Mouse (Mus musculus): ENCODE measurements around the gene Senp3. TPM values are rescaled to one million over a fixed set of nuclear protein-coding genes. Genes with fewer than 3 reads are reported as not detected.

Senp3 gene
- polyA plus RNA-seq, 1 experiment from 2014 or later: 81.8 TPM

- no peak overlapping the region for H3K4me3 ChIP-seq (ENCODE audit: low read depth, low read length)
- no peaks in the 10 kb centered on the region for H3K9me3 ChIP-seq (replicated peaks; ENCODE audit: control insufficient read depth, low read length)
- no peak overlapping the region for H3K4me2 ChIP-seq (ENCODE audit: low read length)
- ATAC-seq: no peak
- H3K27me3 ChIP-seq (replicated peaks; ENCODE audit: control insufficient read depth, insufficient read depth, low read length): no peaks in the 10 kb centered on the region
- peaks cover 58% of the 10 kb centered on the region for H3K36me3 ChIP-seq (ENCODE audit: control insufficient read depth, insufficient read depth, low read length)
- H3K4me1 ChIP-seq (ENCODE audit: control insufficient read depth, insufficient read depth, low read length): peaks cover 15% of the 10 kb centered on the region
- DNase-seq (ENCODE audit: low spot score): no peak
- no peak overlapping the region for H3K27ac ChIP-seq (ENCODE audit: low read depth, low read length)
- WGBS: 97% methylated on average over 2 of the region's 2 CpGs
- no peak overlapping the region for H3K9ac ChIP-seq (ENCODE audit: low read length)
These were observed 2.7 kb downstream of the Senp3 start for GRCm38 (mm10) chr11:69679144-69679543.

- H3K27ac ChIP-seq (ENCODE audit: low read depth, low read length): peak within 1 kb of the TSS; percentile 97
- peaks cover 16% of the 10 kb centered on the region for H3K4me1 ChIP-seq (ENCODE audit: control insufficient read depth, insufficient read depth, low read length)
- ATAC-seq (peak; percentile 97), DNase-seq (ENCODE audit: low spot score) (peak; percentile 100)
- H3K9me3 ChIP-seq (replicated peaks; ENCODE audit: control insufficient read depth, low read length): no peaks in the 10 kb centered on the region
- WGBS: under 1% methylated on average over 36 of the region's 36 CpGs
- no peaks in the 10 kb centered on the region for H3K27me3 ChIP-seq (replicated peaks; ENCODE audit: control insufficient read depth, insufficient read depth, low read length)
- peaks cover 78% of the 10 kb centered on the region for H3K36me3 ChIP-seq (ENCODE audit: control insufficient read depth, insufficient read depth, low read length)
- H3K4me2 ChIP-seq (ENCODE audit: low read length): peak within 1 kb of the TSS; percentile 94
- peak within 1 kb of the TSS; percentile 100 for H3K4me3 ChIP-seq (ENCODE audit: low read depth, low read length)
- H3K9ac ChIP-seq (ENCODE audit: low read length): peak within 1 kb of the TSS; percentile 100
These were observed 9.6 kb downstream of the Senp3 start, which contains the start of gene Eif4a1 for GRCm38 (mm10) chr11:69672211-69672706. TSS of gene Eif4a1 (minus strand) at chr11:69672423.

- Histone ChIP-seq H3K9me3 (replicated peaks; ENCODE audit: control insufficient read depth, low read length) (no peaks in the 10 kb centered on the region), H3K4me3 (ENCODE audit: low read depth, low read length) (peak overlapping the region; percentile 100), H3K27ac (ENCODE audit: low read depth, low read length) (peak overlapping the region; percentile 97), H3K4me2 (ENCODE audit: low read length) (peak overlapping the region; percentile 94), H3K27me3 (replicated peaks; ENCODE audit: control insufficient read depth, insufficient read depth, low read length) (no peaks in the 10 kb centered on the region), H3K9ac (ENCODE audit: low read length) (peak overlapping the region; percentile 100), H3K36me3 (ENCODE audit: control insufficient read depth, insufficient read depth, low read length) (peaks cover 77% of the 10 kb centered on the region), H3K4me1 (ENCODE audit: control insufficient read depth, insufficient read depth, low read length) (peaks cover 16% of the 10 kb centered on the region)
- DNase-seq (ENCODE audit: low spot score) (no peak), ATAC-seq (peak; percentile 10; the same call in 1 of the 2 replicates)
- under 1% methylated on average over 43 of the region's 43 CpGs for WGBS
These were observed 10.2 kb downstream of the Senp3 start for GRCm38 (mm10) chr11:69671726-69672124.

GRCm38 (mm10) chr11:69670786-69671725 is 10.8 kb downstream of the Senp3 start:
- under 1% methylated on average over 58 of the region's 61 CpGs for WGBS
- DNase-seq (ENCODE audit: low spot score) (peak; percentile 97), ATAC-seq (peak; percentile 72)
- Histone ChIP-seq H3K4me1 (ENCODE audit: control insufficient read depth, insufficient read depth, low read length) (peaks cover 16% of the 10 kb centered on the region), H3K4me3 (ENCODE audit: low read depth, low read length) (peak overlapping the region; percentile 100), H3K27ac (ENCODE audit: low read depth, low read length) (peak overlapping the region; percentile 97), H3K9me3 (replicated peaks; ENCODE audit: control insufficient read depth, low read length) (no peaks in the 10 kb centered on the region), H3K4me2 (ENCODE audit: low read length) (peak overlapping the region; percentile 94), H3K9ac (ENCODE audit: low read length) (peak overlapping the region; percentile 100), H3K27me3 (replicated peaks; ENCODE audit: control insufficient read depth, insufficient read depth, low read length) (no peaks in the 10 kb centered on the region), H3K36me3 (ENCODE audit: control insufficient read depth, insufficient read depth, low read length) (peaks cover 77% of the 10 kb centered on the region)

GRCm38 (mm10) chr11:69666665-69667005 is 15.2 kb downstream of the Senp3 start:
- H3K9ac ChIP-seq (ENCODE audit: low read length): no peak overlapping the region
- peaks cover 73% of the 10 kb centered on the region for H3K36me3 ChIP-seq (ENCODE audit: control insufficient read depth, insufficient read depth, low read length)
- H3K4me3 ChIP-seq (ENCODE audit: low read depth, low read length): no peak overlapping the region
- no peaks in the 10 kb centered on the region for H3K9me3 ChIP-seq (replicated peaks; ENCODE audit: control insufficient read depth, low read length)
- H3K4me1 ChIP-seq (ENCODE audit: control insufficient read depth, insufficient read depth, low read length): peaks cover 23% of the 10 kb centered on the region
- no peak overlapping the region for H3K4me2 ChIP-seq (ENCODE audit: low read length)
- no peak for ATAC-seq
- 89% methylated on average over 3 of the region's 3 CpGs for WGBS
- DNase-seq (ENCODE audit: low spot score): no peak
- no peaks in the 10 kb centered on the region for H3K27me3 ChIP-seq (replicated peaks; ENCODE audit: control insufficient read depth, insufficient read depth, low read length)
- no peak overlapping the region for H3K27ac ChIP-seq (ENCODE audit: low read depth, low read length)

- no peak within 1 kb of the TSS for H3K9ac ChIP-seq (ENCODE audit: low read length)
- no peak within 1 kb of the TSS for H3K4me2 ChIP-seq (ENCODE audit: low read length)
- no peak within 1 kb of the TSS for H3K4me3 ChIP-seq (ENCODE audit: low read depth, low read length)
- no peaks in the 10 kb centered on the region for H3K9me3 ChIP-seq (replicated peaks; ENCODE audit: control insufficient read depth, low read length)
- H3K36me3 ChIP-seq (ENCODE audit: control insufficient read depth, insufficient read depth, low read length): peaks cover 73% of the 10 kb centered on the region
- 25% methylated on average over 7 of the region's 7 CpGs for WGBS
- ATAC-seq (no peak), DNase-seq (ENCODE audit: low spot score) (peak; percentile 32)
- H3K27ac ChIP-seq (ENCODE audit: low read depth, low read length): no peak within 1 kb of the TSS
- H3K27me3 ChIP-seq (replicated peaks; ENCODE audit: control insufficient read depth, insufficient read depth, low read length): no peaks in the 10 kb centered on the region
- peaks cover 25% of the 10 kb centered on the region for H3K4me1 ChIP-seq (ENCODE audit: control insufficient read depth, insufficient read depth, low read length)
These were observed 15.8 kb downstream of the Senp3 start, which contains the start of gene Cd68 for GRCm38 (mm10) chr11:69665961-69666664. TSS of gene Cd68 (minus strand) at chr11:69666153.

GRCm38 (mm10) chr11:69665457-69665960 is 16.4 kb downstream of the Senp3 start:
- Histone ChIP-seq H3K4me3 (ENCODE audit: low read depth, low read length) (no peak overlapping the region), H3K9me3 (replicated peaks; ENCODE audit: control insufficient read depth, low read length) (no peaks in the 10 kb centered on the region), H3K36me3 (ENCODE audit: control insufficient read depth, insufficient read depth, low read length) (peaks cover 69% of the 10 kb centered on the region), H3K4me2 (ENCODE audit: low read length) (no peak overlapping the region), H3K9ac (ENCODE audit: low read length) (no peak overlapping the region), H3K27ac (ENCODE audit: low read depth, low read length) (no peak overlapping the region), H3K27me3 (replicated peaks; ENCODE audit: control insufficient read depth, insufficient read depth, low read length) (no peaks in the 10 kb centered on the region), H3K4me1 (ENCODE audit: control insufficient read depth, insufficient read depth, low read length) (peaks cover 22% of the 10 kb centered on the region)
- DNase-seq (ENCODE audit: low spot score) (no peak), ATAC-seq (no peak)
- WGBS: 80% methylated on average over 9 of the region's 9 CpGs

GRCm38 (mm10) chr11:69664841-69665240 is 17.0 kb downstream of the Senp3 start:
- Histone ChIP-seq H3K27me3 (replicated peaks; ENCODE audit: control insufficient read depth, insufficient read depth, low read length) (no peaks in the 10 kb centered on the region), H3K4me2 (ENCODE audit: low read length) (no peak overlapping the region), H3K4me3 (ENCODE audit: low read depth, low read length) (no peak overlapping the region), H3K27ac (ENCODE audit: low read depth, low read length) (no peak overlapping the region), H3K36me3 (ENCODE audit: control insufficient read depth, insufficient read depth, low read length) (peaks cover 62% of the 10 kb centered on the region), H3K9ac (ENCODE audit: low read length) (no peak overlapping the region), H3K4me1 (ENCODE audit: control insufficient read depth, insufficient read depth, low read length) (peaks cover 17% of the 10 kb centered on the region), H3K9me3 (replicated peaks; ENCODE audit: control insufficient read depth, low read length) (no peaks in the 10 kb centered on the region)
- WGBS: 92% methylated on average over 7 of the region's 7 CpGs
- no peak for ATAC-seq
- no peak for DNase-seq (ENCODE audit: low spot score)
